Mouse (Mus musculus) bone marrow macrophage, adult 2 months (primary cell): ENCODE results near the gene Capn11. TPM values are rescaled to one million over a fixed set of nuclear protein-coding genes. Genes with fewer than 3 reads are reported as not detected.

Source experiments
- H3K27ac ChIP-seq: 2 replicates; pipeline ENCODE4 v1.5.1; 2012; ENCODE audit warnings: low read depth, low read length; ENCODE audit not compliant: insufficient read depth
- H3K4me1 ChIP-seq: 2 replicates; pipeline ENCODE4 v1.6.1; 2012; ENCODE audit warnings: low read length; ENCODE audit not compliant: control insufficient read depth, insufficient read depth
- H3K4me3 ChIP-seq: 2 replicates; pipeline ENCODE4 v1.5.1; 2012; ENCODE audit warnings: mild to moderate bottlenecking, low read length, moderate library complexity; ENCODE audit not compliant: insufficient read depth
- CTCF ChIP-seq: IDR thresholded peaks from 2 replicates; pipeline ENCODE4 v1.5.1; 2012; ENCODE audit warnings: low read depth, mild to moderate bottlenecking, low read length, moderate library complexity
- POLR2A ChIP-seq: IDR thresholded peaks from 2 replicates; pipeline ENCODE4 v1.6.1; 2012; ENCODE audit warnings: mild to moderate bottlenecking, low read depth, low read length, borderline replicate concordance
- polyA plus RNA-seq: library from polyadenylated mRNA; stranded (reverse); fragments of >200 nt; gene quantifications from 2 replicates; pipeline ENCODE4 v1.2.4, GENCODE M21; 2012; ENCODE audit not compliant: missing spikeins, insufficient read depth, insufficient read length

The Capn11 gene
- polyA plus RNA-seq, 1 experiment: 1.7 TPM

DNA sequence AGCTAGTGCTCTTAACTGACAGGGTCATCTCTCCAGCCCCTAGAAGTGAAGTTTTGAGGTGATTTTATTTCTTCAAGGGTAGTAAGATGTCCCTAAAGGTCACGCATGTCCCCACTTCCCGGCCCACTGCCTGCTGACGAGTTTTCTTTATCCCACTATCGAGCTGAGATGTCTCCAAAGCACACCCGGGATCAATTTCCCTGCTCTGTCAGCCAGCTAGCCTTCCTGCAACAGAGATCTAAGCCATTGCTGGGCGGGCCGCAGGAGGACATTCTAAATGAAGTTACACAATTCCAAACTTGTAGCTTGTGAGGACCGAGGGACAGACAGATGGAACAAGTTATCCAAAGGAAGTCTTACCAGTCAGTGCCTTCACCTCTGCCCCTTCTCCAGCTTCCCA lies 58.9 kb downstream of the Capn11 start:
- TF ChIP-seq POLR2A (no peak), CTCF (no peak)
- peaks cover 23% of the 10 kb centered on the region for H3K4me1 ChIP-seq
- no peak overlapping the region for H3K27ac ChIP-seq
- no peak overlapping the region for H3K4me3 ChIP-seq

DNA sequence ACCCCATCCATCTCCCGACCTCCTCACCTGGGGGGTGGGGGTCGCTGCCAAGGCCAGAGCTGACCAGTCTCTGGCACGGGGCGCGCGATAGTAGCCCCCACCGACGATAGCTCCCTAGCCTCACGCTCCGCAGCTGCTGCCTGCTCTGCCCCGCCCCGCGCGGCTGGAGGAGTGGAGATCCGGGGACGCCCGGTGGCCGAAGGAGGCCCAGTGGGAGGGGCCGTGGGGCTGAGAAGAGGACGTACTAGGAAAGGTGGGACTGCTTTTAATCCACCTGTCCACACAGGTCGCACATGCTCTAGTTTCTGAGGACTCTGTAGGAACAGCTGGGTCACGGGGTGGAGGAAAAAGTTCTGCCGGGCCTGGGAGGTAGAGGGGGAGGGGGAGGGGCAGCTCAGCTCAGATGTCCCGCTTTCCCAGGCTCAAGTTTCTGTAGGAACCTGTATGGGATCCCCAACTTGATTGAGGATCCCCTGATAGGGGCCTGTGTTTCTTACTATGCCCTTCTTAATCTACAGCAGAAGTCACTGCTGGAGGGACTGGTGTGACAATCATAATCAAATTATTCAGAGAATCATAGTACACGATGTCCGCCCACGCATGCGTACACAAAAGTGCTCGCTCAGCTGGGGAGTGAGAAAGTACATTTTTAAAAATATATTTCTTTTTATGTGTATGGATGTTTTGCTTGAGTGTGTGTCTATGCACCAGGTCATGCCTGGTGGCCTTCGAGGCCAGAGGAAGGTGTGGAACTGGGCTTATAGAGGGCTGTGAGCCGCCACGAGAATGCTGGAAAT lies 59.5 kb downstream of the Capn11 start, which contains the start of gene Slc29a1:
Gene Slc29a1, minus strand, starts transcription at position 161 of the 797 bp plus-strand sequence.
- TF ChIP-seq CTCF (no peak), POLR2A (no peak)
- Histone ChIP-seq H3K27ac (peak within 1 kb of the TSS; percentile 69), H3K4me1 (peaks cover 23% of the 10 kb centered on the region), H3K4me3 (peak within 1 kb of the TSS; percentile 39)

DNA sequence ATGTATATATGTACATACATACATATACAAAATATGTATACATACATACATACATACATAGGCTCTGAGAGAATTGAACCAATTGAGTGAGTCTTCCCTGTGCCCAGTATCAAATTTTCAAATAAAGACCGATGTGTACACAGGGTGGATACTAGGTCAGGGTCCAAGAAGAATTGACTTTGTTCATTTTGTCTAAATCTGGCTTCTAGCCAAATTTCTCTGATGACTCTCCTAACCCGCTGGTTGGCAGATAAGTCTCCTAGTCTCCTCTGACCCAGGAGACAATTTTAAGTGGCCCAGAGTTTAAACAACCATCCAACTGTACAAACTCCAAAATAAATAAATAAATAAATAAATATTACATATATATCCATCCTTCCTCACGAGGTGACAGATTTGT lies 60.2 kb downstream of the Capn11 start:
- TF ChIP-seq POLR2A (no peak), CTCF (no peak)
- peak overlapping the region; percentile 39; the same call in 1 of the 2 replicates for H3K4me3 ChIP-seq
- H3K27ac ChIP-seq: peak overlapping the region; percentile 69; the same call in 1 of the 2 replicates
- H3K4me1 ChIP-seq: peaks cover 23% of the 10 kb centered on the region

DNA sequence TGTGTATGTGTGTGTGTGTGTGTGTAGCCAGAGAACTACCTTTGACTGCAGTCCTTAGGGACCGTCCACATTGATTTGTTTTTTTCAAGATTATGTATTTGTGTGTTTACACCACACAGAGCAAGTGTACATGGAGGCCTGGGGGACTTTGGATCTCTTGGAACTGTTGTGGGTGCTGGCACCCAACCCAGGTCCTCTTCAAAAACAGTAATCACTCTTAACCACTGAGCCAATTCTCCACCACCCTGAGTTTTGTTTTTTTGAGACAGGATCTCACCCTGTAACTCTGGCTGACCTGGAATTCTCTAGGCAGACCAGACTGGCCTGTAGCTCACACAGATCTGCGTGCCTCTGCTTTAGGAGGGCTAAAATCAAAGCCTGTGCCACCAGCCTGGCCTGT lies 60.7 kb downstream of the Capn11 start:
- TF ChIP-seq CTCF: no peak
- TF ChIP-seq POLR2A: no peak
- Histone ChIP-seq H3K4me1 (peaks cover 28% of the 10 kb centered on the region), H3K27ac (peak overlapping the region; percentile 69), H3K4me3 (no peak overlapping the region)

DNA sequence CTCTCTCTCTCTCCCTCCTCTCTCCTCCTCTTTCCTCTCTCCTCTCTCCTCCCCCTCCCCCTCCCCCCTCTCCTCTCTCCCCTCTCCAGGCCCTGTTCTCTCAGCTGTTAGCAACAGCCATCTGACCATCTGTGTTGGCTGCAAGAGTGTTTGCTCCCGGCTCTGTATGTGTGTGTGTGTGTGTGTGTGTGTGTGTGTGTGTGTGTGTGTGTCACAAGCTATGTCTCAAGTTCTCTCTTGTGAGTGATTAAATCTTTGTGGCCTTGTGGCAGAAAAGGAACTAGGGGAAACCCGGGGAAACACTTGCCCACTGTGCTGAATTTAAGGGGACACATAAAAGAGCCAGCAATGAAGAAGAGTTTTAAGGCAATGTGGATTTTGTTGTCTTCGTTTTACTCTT lies 61.3 kb downstream of the Capn11 start:
- Histone ChIP-seq H3K27ac (peak overlapping the region; percentile 69), H3K4me1 (peaks cover 34% of the 10 kb centered on the region), H3K4me3 (no peak overlapping the region)
- TF ChIP-seq CTCF (no peak), POLR2A (no peak)

DNA sequence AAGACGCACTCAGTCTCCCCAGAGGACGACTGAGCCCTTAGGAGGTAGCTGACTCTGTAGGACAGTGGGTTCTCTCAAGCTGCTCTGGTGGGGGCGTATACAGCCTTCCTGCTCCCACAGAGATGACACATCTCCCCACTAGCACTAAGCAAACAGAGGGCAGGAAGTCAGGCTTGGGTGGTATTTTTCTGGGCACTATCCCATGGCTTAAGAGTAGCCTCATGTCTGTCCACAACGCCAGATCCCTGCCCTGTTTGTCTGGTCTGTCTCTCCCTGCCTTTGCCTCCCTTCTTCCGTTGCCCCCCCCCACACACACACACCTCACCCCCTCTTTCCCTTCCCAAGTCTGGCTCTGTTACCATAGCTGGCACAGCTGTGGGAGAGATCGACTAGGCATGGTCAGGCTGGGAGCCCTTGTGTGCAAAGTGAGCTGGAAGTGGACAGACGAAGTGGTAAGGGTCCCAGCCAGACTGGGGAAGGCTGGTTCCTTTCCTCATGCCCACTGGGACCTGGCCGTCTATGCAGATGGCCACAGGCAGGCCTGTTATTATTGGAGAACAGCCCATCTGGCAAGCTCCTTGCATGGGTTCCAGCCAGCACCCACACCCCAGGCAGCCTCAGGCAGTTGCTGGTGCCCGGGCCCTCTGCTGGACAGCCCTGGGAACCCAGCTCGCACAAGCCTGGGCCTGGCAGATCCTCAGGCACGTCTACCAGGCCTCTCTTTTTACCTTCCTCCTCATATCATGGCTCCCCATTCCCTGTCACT lies 62.3 kb downstream of the Capn11 start:
- H3K4me1 ChIP-seq: peaks cover 42% of the 10 kb centered on the region
- peak overlapping the region; percentile 77 for H3K27ac ChIP-seq

DNA sequence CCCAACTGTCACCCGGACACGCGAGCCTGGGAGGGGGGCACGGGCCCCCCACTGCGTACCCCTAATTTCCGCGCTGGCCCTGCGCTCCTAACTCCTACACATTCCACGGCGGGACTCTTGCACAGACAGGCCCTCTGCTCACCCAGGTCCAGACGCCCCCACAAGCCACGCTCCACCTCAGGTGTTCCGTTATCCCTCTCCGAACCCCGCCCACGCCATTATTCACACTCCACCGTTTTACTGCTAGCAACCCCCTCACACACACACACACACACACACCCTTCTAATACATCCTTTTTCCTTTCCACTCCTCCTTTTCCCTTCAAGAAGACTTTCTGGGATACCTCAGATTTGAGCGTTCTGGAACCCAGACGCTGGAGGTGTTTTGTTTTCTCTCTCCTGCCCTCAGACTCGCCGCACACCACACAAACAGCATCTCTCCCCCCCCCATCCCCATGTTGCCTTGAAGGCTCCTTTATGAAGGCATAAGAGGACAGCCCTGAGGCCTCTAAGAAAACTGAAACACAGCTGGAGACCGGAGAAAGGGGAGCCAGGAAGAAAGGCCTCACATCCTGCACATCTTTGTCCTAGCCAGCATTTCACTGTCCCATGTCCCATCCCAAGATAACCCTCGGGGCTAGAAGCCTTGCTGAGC lies 63.3 kb downstream of the Capn11 start:
- Histone ChIP-seq H3K4me1 (peaks cover 51% of the 10 kb centered on the region), H3K4me3 (peak overlapping the region; percentile 84), H3K27ac (no peak overlapping the region)
- TF ChIP-seq POLR2A: no peak
- TF ChIP-seq CTCF: no peak

More for the DNA sequence above, 62.3 kb downstream of the Capn11 start:
- no peak overlapping the region for H3K4me3 ChIP-seq
- TF ChIP-seq CTCF (peak; percentile 33; the same call in 1 of the 2 replicates), POLR2A (no peak)

DNA sequence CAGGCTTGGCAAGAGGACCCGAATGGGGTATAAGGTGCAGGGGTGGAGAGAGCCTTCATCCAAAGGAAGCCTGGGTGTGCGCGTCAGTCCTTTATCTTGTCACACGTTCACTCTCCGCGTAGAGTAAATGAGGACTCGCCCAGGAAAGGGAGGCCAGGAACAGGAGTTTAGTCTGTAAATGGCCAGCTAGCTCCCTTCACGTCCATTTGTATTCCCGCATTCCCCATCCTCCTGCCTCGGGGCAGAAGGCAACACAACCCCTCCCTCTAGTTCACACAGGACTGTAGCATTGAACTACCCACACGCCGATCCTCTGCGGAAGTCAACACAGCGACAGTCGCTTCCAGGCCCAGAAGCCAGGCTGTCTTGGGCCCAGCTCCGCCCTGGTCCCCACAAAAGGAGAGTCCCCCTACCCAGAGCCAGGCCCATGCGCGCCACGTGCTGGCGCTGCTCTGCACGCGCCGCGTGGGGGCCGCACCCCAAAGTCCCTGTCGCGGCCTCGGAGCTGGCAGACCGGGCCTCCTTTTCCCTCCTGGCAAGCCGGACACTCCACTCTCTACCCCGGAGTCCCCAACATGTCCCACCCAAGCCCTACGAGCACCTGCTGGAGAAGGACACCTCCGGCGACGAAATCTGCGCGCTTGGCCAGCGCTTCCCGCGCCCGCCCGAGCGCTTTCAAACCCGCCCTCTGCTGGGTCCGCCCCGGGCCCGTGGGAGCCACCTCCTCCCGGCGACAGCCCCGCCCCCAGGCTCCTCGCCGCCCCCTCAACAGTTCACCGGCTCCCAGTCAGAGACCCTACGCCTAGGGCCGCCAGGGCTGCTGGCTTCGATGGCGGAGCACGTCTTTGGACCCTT lies 64.0 kb downstream of the Capn11 start:
- Histone ChIP-seq H3K27ac (peak overlapping the region; percentile 48), H3K4me3 (peak overlapping the region; percentile 84), H3K4me1 (peaks cover 53% of the 10 kb centered on the region)
- TF ChIP-seq POLR2A (peak; percentile 66; the same call in 1 of the 2 replicates), CTCF (no peak)

DNA sequence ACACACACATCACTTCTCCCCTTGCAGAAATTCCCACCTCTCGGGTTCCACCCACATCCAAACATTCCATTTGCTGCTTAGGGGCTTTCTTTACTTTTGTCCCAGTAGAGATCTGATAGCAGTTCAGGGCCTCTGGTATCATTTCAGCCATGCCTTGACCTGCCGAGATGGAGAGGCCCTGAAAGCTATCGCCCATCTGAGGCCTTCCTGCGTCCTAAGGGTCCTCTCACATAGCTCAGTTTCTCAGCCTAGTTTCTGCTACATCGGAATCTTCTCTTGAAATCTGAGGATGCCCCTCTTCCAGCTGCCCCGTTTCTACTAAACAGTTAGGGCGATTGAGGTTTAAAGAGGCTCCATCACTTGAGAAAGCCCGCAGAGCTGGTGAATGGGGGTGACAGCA lies 64.9 kb downstream of the Capn11 start:
- peaks cover 53% of the 10 kb centered on the region for H3K4me1 ChIP-seq
- H3K27ac ChIP-seq: no peak overlapping the region
- no peak for TF ChIP-seq CTCF
- TF ChIP-seq POLR2A: no peak
- H3K4me3 ChIP-seq: peak overlapping the region; percentile 84
